25 mouse cellular contexts compared by ENCODE assay signal in the genomic region with DNA sequence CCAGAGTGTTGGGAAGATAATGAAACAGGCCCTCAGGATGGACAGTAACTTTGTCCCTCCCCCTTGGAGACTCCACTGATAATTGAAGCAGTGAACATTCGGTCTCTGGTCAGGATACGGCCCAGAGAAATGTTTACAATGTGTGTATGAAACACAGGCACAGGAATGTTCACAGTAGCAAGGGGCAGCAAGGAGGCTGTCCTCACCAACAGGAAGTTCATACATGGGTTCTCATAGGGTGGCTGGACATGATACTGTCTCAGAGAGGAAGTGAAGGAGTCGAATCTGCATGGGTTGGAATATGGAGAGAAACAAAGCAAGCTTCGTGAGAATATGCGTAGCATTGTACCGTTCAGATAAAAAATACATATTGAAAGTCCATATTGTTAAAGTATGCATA.
DNase-seq lines count a peak whose midpoint lies in the region; ATAC-seq and TF ChIP-seq lines count a peak whose summit lies in the region.
"Had no signal": no experiment of that assay in that cellular context is flagged by ENCODE, and none has a peak within 500 bp of the region (broad histone marks: within the 10 kb centered on the region; RNA-seq: fewer than 3 reads in every experiment).

No protein-coding gene starts in this region.

- H3K4me2 ChIP-seq in kidney, embryonic 15.5 days: no peak overlapping the region
- no peak overlapping the region for H3K4me2 ChIP-seq in lung, postnatal 0 days (replicated peaks; ENCODE audit: low read depth, low read length)
- H3K4me2 ChIP-seq: embryonic facial prominence, embryonic 12.5 days; embryonic facial prominence, embryonic 15.5 days; forebrain, embryonic 12.5 days; forebrain, embryonic 15.5 days; heart, embryonic 13.5 days; hindbrain, embryonic 12.5 days; hindbrain, embryonic 15.5 days had no signal

- H3K9ac ChIP-seq in kidney, embryonic 15.5 days: no peak overlapping the region
- H3K9ac ChIP-seq in lung, postnatal 0 days (replicated peaks; ENCODE audit: low read depth): no peak overlapping the region
- H3K9ac ChIP-seq: embryonic facial prominence, embryonic 12.5 days; embryonic facial prominence, embryonic 15.5 days; forebrain, embryonic 12.5 days; forebrain, embryonic 15.5 days; heart, embryonic 13.5 days; hindbrain, embryonic 12.5 days; hindbrain, embryonic 15.5 days had no signal

- no peak overlapping the region for H3K4me3 ChIP-seq in kidney, embryonic 15.5 days (replicated peaks)
- H3K4me3 ChIP-seq in lung, postnatal 0 days (ENCODE audit: low read depth, low read length): no peak overlapping the region
- no peak overlapping the region for H3K4me3 ChIP-seq in limb, embryonic 10.5 days
- H3K4me3 ChIP-seq: embryonic facial prominence, embryonic 12.5 days; embryonic facial prominence, embryonic 15.5 days; forebrain, embryonic 12.5 days; forebrain, embryonic 15.5 days; heart, embryonic 13.5 days; hindbrain, embryonic 12.5 days; hindbrain, embryonic 15.5 days had no signal

- peaks cover 14% of the 10 kb centered on the region for H3K4me1 ChIP-seq in kidney, embryonic 15.5 days
- peaks cover 8% of the 10 kb centered on the region; the same call in 1 of the 2 replicates for H3K4me1 ChIP-seq in lung, postnatal 0 days (ENCODE audit: insufficient read depth, low read depth, low read length)
- peaks cover 67% of the 10 kb centered on the region for H3K4me1 ChIP-seq in limb, embryonic 10.5 days
- H3K4me1 ChIP-seq: embryonic facial prominence, embryonic 12.5 days; forebrain, embryonic 12.5 days; forebrain, embryonic 15.5 days; heart, embryonic 13.5 days; hindbrain, embryonic 12.5 days; hindbrain, embryonic 15.5 days had no signal

- H3K27me3 ChIP-seq in kidney, embryonic 15.5 days: peaks cover 9% of the 10 kb centered on the region
- no peaks in the 10 kb centered on the region for H3K27me3 ChIP-seq in lung, postnatal 0 days (replicated peaks; ENCODE audit: insufficient read depth, low read length)
- H3K27me3 ChIP-seq in limb, embryonic 10.5 days (ENCODE audit: low read depth, poor library complexity, severe bottlenecking): no peaks in the 10 kb centered on the region
- H3K27me3 ChIP-seq: embryonic facial prominence, embryonic 12.5 days; embryonic facial prominence, embryonic 15.5 days; forebrain, embryonic 15.5 days; heart, embryonic 13.5 days; hindbrain, embryonic 12.5 days; hindbrain, embryonic 15.5 days had no signal

- H3K9me3 ChIP-seq in kidney, embryonic 15.5 days (replicated peaks): no peaks in the 10 kb centered on the region
- H3K9me3 ChIP-seq in lung, postnatal 0 days (ENCODE audit: low read length): no peaks in the 10 kb centered on the region
- H3K9me3 ChIP-seq in limb, embryonic 10.5 days (replicated peaks): no peaks in the 10 kb centered on the region
- H3K9me3 ChIP-seq: embryonic facial prominence, embryonic 12.5 days; embryonic facial prominence, embryonic 15.5 days; forebrain, embryonic 12.5 days; forebrain, embryonic 15.5 days; G1E; heart, embryonic 13.5 days; hindbrain, embryonic 12.5 days; hindbrain, embryonic 15.5 days had no signal

- ATAC-seq in kidney, embryonic 15.5 days (replicated peaks; ENCODE audit: low FRiP score): no peak
- ATAC-seq in lung, postnatal 0 days: peak; percentile 50; the same call in 1 of the 2 replicates
- 0 out of 2 replicates have a peak, but pooled peaks have one; percentile 29 for ATAC-seq in megakaryocyte-erythroid progenitor cell, adult 5-6 weeks (replicated peaks; ENCODE audit: low FRiP score, low TSS enrichment, poor library complexity, severe bottlenecking)
- no peak for ATAC-seq in erythroid progenitor cell, adult 5-6 weeks (replicated peaks; ENCODE audit: low FRiP score, poor library complexity, severe bottlenecking)
- ATAC-seq: forebrain, embryonic 15.5 days had no signal

- no peak for TF ChIP-seq EP300 in lung, postnatal 0 days (IDR thresholded peaks at IDR 0.05)

- 79% methylated on average over 6 of the region's 6 CpGs for WGBS in kidney, embryonic 15.5 days
- WGBS in lung, postnatal 0 days: 62% methylated on average over 6 of the region's 6 CpGs
- 83% methylated on average over 6 of the region's 6 CpGs for WGBS in limb, embryonic 10.5 days

- no peak for TF ChIP-seq CTCF in lung, postnatal 0 days (IDR thresholded peaks at IDR 0.05)

- H3K36me3 ChIP-seq in kidney, embryonic 15.5 days: no peaks in the 10 kb centered on the region
- no peaks in the 10 kb centered on the region for H3K36me3 ChIP-seq in lung, postnatal 0 days (ENCODE audit: insufficient read depth, low read length)
- H3K36me3 ChIP-seq in limb, embryonic 10.5 days: no peaks in the 10 kb centered on the region
- H3K36me3 ChIP-seq: embryonic facial prominence, embryonic 12.5 days; embryonic facial prominence, embryonic 15.5 days; forebrain, embryonic 12.5 days; forebrain, embryonic 15.5 days; G1E; heart, embryonic 13.5 days; hindbrain, embryonic 12.5 days; hindbrain, embryonic 15.5 days had no signal

- 0 out of 2 replicates have a peak overlapping the region, but pooled peaks have one; percentile 25 for H3K27ac ChIP-seq in kidney, embryonic 15.5 days
- no peak overlapping the region for H3K27ac ChIP-seq in lung, postnatal 0 days (ENCODE audit: low read length)
- H3K27ac ChIP-seq in limb, embryonic 10.5 days: peak overlapping the region; percentile 85; the same call in 1 of the 2 replicates
- H3K27ac ChIP-seq: embryonic facial prominence, embryonic 12.5 days; embryonic facial prominence, embryonic 15.5 days; forebrain, embryonic 12.5 days; forebrain, embryonic 15.5 days; heart, embryonic 13.5 days; hindbrain, embryonic 12.5 days; hindbrain, embryonic 15.5 days had no signal

- no peak for DNase-seq in kidney, postnatal 25 days
- peak; percentile 35 for DNase-seq in lung, postnatal 0 days (ENCODE audit: low spot score)
- DNase-seq in lung, postnatal 4 days: no peak
- DNase-seq in limb, embryonic 10.5 days (ENCODE audit: low spot score): no peak
- no peak for DNase-seq in right cerebral cortex, adult 2 months (ENCODE audit: low spot score in 2 of 2)
- DNase-seq: adrenal gland, postnatal 10 days; adrenal gland, postnatal 36 days; B cell, adult 2 months; cerebellum, adult 18-20 months; cerebellum, adult 9-10 months; cerebellum, postnatal 14 days; gastrocnemius, postnatal 25 days; heart, adult 18-20 months; heart, postnatal 14 days had no signal

Comparison
In these comparisons a context has a peak if more than half of its experiments do, and no peak if none do; other contexts are left out.
1. ATAC-seq: peak in lung, postnatal 0 days (single experiment) and megakaryocyte-erythroid progenitor cell, adult 5-6 weeks (single experiment); none in kidney, embryonic 15.5 days (single experiment) and erythroid progenitor cell, adult 5-6 weeks (single experiment).